Mouse (Mus musculus) heart, adult 2 months (tissue): Measurements from ENCODE around the gene Vac14. TPM values are rescaled to one million over a fixed set of nuclear protein-coding genes. Genes with fewer than 3 reads are reported as not detected.

Experiments
- DNase-seq, 2 experiments: peaks; one replicate each; pipeline ENCODE4 v3.0.0; 2021
- H3K27ac ChIP-seq: fragments of 200-600 bp; 2 replicates; pipeline ENCODE4 v1.8.1; 2022
- H3K27me3 ChIP-seq: fragments of 200-500 bp; 2 replicates; pipeline ENCODE4 v1.6.1; 2012; ENCODE audit warnings: mild to moderate bottlenecking, low read length, inconsistent platforms, mixed read lengths; ENCODE audit not compliant: control insufficient read depth, insufficient read depth
- H3K36me3 ChIP-seq: fragments of 200-500 bp; 2 replicates; pipeline ENCODE4 v1.6.1; 2012; ENCODE audit warnings: low read length, inconsistent platforms; ENCODE audit not compliant: control insufficient read depth, insufficient read depth
- H3K4me1 ChIP-seq: fragments of 200-500 bp; 2 replicates; pipeline ENCODE4 v1.6.1; 2011; ENCODE audit warnings: low read length; ENCODE audit not compliant: control insufficient read depth, insufficient read depth
- H3K4me3 ChIP-seq: fragments of 200-600 bp; 2 replicates; pipeline ENCODE4 v1.8.1; 2022
- H3K79me2 ChIP-seq: fragments of 200-500 bp; replicated peaks from 2 replicates; pipeline ENCODE4 v1.6.1; 2012; ENCODE audit warnings: mild to moderate bottlenecking, inconsistent platforms, low read length, moderate library complexity, mixed read lengths; ENCODE audit not compliant: control insufficient read depth, insufficient read depth
- H3K9ac ChIP-seq: fragments of 200-500 bp; 2 replicates; pipeline ENCODE4 v1.6.1; 2012; ENCODE audit warnings: low read depth, mild to moderate bottlenecking, control low read depth, inconsistent platforms, low read length, mixed read lengths
- CTCF ChIP-seq: fragments of 200-600 bp; IDR thresholded peaks from 2 replicates; pipeline ENCODE4 v1.8.1; 2022; ENCODE audit warnings: antibody characterized with exemption, mild to moderate bottlenecking, moderate library complexity
- EP300 ChIP-seq: fragments of 200-500 bp; IDR thresholded peaks from 2 replicates; pipeline ENCODE4 v1.6.1; 2011; ENCODE audit warnings: low read depth, low read length, control low read depth; ENCODE audit not compliant: insufficient read depth
- POLR2A ChIP-seq: fragments of 200-500 bp; IDR thresholded peaks from 2 replicates; pipeline ENCODE4 v1.6.1; 2011; ENCODE audit warnings: mild to moderate bottlenecking, low read depth, low read length, control low read depth; ENCODE audit not compliant: insufficient read depth
- WGBS: fragments of 180-500 bp; shearing (Covaris S2); methylation state at CpG from one replicate; pipeline ENCODE4 v1.1.7; 2018; 5-methylcytosine and 5-hydroxymethylcytosine counted together
- intact Hi-C: fragments of 180-260 bp; cut with DNase I; formaldehyde crosslinking; loops from one replicate; pipeline ENCODE4 v1.15.1; 2025
- polyA plus RNA-seq: library from polyadenylated mRNA; depleted of rRNA; stranded (reverse); fragments of >200 nt; gene quantifications from 2 replicates; pipeline ENCODE4 v1.2.3, GENCODE M21; 2012
- total RNA-seq, 2 experiments: library from RNA; stranded (reverse); gene quantifications; 2 replicates each; pipeline ENCODE4 v1.2.3; 2021

Gene Vac14
- total and polyA plus RNA-seq, 3 experiments = 15.7 to 27.0 (median 15.8) TPM

DNA sequence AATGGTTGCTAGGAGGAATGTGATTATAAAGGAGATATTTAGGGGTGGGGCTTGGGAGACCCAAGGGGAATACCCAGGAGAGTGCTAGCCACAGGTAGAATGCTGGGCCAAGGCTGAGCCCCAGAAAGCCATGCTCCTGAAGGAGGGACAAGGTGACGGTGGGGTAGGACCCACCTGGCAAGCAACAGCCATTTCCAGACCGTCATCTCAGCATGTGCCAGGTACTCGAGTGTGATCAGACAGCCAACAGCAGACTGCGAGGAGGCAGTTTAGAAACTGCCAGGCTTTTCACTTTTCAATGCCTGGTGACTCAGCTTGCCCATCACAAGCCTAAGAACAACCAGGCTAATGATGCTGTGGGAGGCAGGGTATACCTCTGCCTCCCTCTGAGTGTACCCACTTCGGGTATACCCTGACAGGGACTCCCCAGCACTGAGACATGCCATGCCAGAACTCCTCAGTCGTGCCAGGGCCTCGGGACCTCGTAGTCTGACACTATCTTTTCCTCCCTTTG, 113.0 kb downstream of the Vac14 start:
- Histone ChIP-seq H3K27me3 (no peaks in the 10 kb centered on the region), H3K27ac (no peak overlapping the region), H3K79me2 (no peaks in the 10 kb centered on the region), H3K4me1 (no peaks in the 10 kb centered on the region), H3K4me3 (no peak overlapping the region), H3K9ac (no peak overlapping the region), H3K36me3 (no peaks in the 10 kb centered on the region)
- TF ChIP-seq CTCF (no peak), EP300 (no peak), POLR2A (no peak)
- DNase-seq = no peak
- 86% methylated on average over 8 of the region's 8 CpGs for WGBS
- intact Hi-C loops = no loop called here

DNA sequence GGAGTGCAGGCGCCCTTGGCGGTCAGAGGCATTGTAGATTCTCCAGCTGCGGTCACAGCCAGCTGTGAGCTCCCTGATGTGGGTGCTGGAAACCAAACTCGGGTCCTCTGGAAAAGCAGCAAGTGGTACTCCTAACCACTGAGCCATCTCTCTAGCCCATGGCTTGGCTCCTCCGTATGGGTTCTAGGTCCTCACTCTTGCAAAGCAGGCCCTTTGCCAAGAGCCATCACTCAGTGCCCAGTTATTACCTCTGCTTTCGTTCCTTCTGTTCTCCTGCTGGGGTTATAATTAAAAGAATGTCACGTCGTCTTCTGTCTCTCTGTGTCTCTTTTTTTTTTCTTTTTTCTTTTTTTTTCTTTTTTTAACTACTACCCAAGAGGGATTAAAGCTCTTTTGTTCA, 114.7 kb downstream of the Vac14 start:
- Histone ChIP-seq H3K27ac (no peak overlapping the region), H3K4me1 (no peaks in the 10 kb centered on the region), H3K36me3 (no peaks in the 10 kb centered on the region), H3K4me3 (no peak overlapping the region), H3K79me2 (no peaks in the 10 kb centered on the region), H3K27me3 (no peaks in the 10 kb centered on the region), H3K9ac (no peak overlapping the region)
- 90% methylated on average over 8 of the region's 8 CpGs for WGBS
- DNase-seq = no peak
- TF ChIP-seq EP300 (no peak), POLR2A (no peak), CTCF (no peak)
- intact Hi-C loops = no loop called here

DNA sequence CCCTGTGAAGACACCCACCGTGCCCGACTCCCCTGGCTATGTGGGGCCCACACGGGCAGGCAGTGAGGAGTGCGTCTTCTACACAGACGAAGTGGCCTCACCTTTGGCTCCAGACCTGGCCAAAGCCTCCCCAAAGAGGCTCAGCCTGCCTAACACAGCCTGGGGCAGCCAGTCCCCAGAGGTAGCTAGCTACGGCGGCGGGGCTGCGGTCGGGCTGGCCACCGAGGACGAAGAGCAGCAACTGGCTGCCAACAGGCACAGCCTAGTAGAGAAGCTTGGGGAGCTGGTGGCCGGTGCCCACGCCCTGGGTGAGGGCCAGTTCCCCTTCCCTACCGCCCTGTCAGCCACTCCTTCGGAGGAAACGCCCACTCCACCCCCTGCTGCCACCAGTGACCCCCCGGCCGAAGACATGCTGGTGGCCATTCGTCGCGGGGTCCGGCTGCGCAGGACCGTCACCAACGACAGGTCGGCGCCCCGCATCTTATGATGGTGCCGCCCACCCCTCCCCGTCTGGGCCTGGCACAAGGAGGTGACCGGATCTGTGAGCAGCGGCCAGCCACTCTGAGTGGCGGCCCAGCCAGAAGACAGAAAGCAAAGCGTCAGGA, 120.3 kb downstream of the Vac14 start:
- TF ChIP-seq POLR2A (no peak), EP300 (no peak), CTCF (no peak)
- H3K9ac ChIP-seq = no peak overlapping the region
- no peaks in the 10 kb centered on the region for H3K79me2 ChIP-seq
- intact Hi-C loops = no loop called here
- H3K27me3 ChIP-seq = no peaks in the 10 kb centered on the region
- no peak overlapping the region for H3K4me3 ChIP-seq
- H3K4me1 ChIP-seq = no peaks in the 10 kb centered on the region
- H3K36me3 ChIP-seq = no peaks in the 10 kb centered on the region
- H3K27ac ChIP-seq = no peak overlapping the region
- 92% methylated on average over 35 of the region's 35 CpGs for WGBS
- DNase-seq = no peak

DNA sequence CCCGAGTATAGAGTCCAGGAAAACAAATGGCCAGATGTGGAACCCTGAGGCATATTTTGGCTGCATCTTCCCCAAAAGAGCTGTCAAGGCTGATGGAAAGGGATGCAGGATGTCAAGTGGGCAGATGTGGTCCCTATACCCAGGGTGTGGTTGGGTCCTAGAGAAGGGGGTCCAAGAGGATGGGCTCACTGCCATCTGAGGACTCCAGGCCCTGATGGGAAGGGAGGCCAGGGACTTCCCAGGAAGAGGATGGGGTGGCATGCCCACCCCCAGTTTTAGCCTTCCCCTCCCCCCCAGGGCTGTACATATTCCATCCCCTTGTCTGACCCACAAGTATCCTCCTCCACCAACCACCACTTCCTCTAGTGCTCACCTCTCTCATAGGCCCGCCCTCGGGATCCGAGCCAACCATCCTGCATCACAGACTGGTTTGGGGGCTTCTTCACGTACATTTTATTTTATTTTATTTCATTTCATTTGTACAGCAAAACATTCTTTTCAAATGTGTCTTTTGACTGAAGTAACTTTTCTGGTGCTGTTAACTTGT, 122.3 kb downstream of the Vac14 start:
- H3K36me3 ChIP-seq = no peaks in the 10 kb centered on the region
- WGBS = 80% methylated on average over 5 of the region's 5 CpGs
- intact Hi-C loops = no loop called here

DNA sequence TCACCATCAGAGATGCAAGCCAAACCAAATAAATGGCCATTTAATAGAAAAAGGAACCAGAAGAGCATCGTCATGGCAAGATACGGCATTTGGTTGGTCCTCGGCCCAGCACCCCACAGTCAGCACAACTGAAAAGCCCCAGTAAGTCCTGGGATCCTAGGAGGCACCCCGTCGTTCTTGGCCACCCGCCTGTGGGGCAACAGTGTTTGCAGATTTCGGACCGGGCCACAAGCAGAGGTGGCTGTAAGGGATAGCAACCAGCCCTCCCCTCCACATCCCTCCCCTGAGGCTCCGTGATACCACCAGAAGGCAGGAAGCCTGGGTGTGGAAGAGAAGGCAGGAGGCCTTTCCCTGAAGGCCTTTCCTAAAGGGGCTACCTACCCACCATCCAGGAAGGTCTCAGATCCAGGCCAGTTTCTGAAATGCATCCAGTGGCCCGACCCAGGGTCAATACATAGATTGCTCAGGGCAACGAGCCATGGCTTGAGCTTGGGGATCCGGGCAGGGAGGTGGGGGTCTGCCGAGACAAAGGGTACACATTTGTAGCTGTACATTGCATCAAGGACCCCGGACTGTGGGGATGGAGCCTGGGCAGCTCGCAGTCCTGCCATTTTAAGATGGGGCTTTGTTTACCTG, 123.5 kb downstream of the Vac14 start:
- Histone ChIP-seq H3K9ac (no peak overlapping the region), H3K27me3 (no peaks in the 10 kb centered on the region), H3K4me1 (no peaks in the 10 kb centered on the region), H3K79me2 (no peaks in the 10 kb centered on the region), H3K27ac (no peak overlapping the region), H3K4me3 (no peak overlapping the region), H3K36me3 (no peaks in the 10 kb centered on the region)
- 78% methylated on average over 15 of the region's 15 CpGs for WGBS
- intact Hi-C loops = no loop called here
- DNase-seq = no peak
- TF ChIP-seq POLR2A (no peak), CTCF (no peak), EP300 (no peak)

More for the DNA sequence above, 122.3 kb downstream of the Vac14 start:
- no peaks in the 10 kb centered on the region for H3K4me1 ChIP-seq
- H3K27ac ChIP-seq = no peak overlapping the region
- H3K79me2 ChIP-seq = no peaks in the 10 kb centered on the region
- no peak overlapping the region for H3K4me3 ChIP-seq
- H3K27me3 ChIP-seq = no peaks in the 10 kb centered on the region
- TF ChIP-seq EP300 = no peak
- TF ChIP-seq POLR2A = no peak
- no peak for TF ChIP-seq CTCF
- no peak for DNase-seq
- no peak overlapping the region for H3K9ac ChIP-seq

DNA sequence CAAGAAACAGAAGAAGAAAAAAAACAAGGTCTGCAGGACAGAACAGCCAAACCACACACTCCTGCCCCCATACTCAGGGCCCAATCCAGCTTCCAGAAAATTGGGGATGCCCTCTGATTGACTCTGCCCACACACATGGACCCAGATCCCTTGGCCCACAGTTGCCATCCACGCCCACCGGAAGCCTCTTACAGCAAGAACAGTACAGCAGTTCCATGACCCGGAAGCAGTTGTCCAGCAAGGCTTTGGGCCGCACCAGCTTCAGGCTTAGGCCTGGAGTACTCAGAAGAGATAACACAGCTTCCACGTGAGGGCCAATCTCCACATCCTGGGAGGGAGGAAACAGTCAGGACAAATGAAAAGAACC, 124.0 kb downstream of the Vac14 start:
- no peaks in the 10 kb centered on the region for H3K79me2 ChIP-seq
- H3K27me3 ChIP-seq = no peaks in the 10 kb centered on the region
- H3K9ac ChIP-seq = no peak overlapping the region
- TF ChIP-seq CTCF (no peak), POLR2A (no peak), EP300 (no peak)
- no peak overlapping the region for H3K4me3 ChIP-seq
- no peaks in the 10 kb centered on the region for H3K36me3 ChIP-seq
- intact Hi-C loops = no loop called here
- H3K27ac ChIP-seq = no peak overlapping the region
- no peaks in the 10 kb centered on the region for H3K4me1 ChIP-seq
- no peak for DNase-seq
- WGBS = 73% methylated on average over 5 of the region's 5 CpGs
